Mouse (Mus musculus): ENCODE measurements around the gene Rnf157.
"Not testable (repeated sequence)": the region's sequence is repeated elsewhere in the genome, so short reads cannot be mapped to it uniquely, and the experiment has no call there.

Gene Rnf157

DNA sequence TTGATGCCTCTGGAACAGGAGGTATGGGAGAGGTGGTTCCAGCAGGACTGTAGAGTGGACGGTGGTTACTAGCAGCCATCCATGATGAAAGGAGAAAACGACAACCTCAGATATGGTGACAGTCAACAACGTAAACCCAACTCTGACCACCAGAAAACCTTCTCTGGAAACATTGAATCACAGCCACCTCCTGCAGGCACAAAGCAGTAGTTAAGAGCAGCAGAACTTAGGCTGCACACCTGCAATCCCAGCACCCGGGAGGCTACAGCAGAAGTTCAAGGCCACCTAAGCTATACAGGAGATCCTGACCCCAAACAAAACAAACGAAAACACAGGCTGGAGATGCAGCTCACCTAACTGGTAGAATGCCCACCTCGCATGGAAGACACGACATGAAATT is 32.1 kb downstream of the Rnf157 start:
- no peak for DNase-seq (ENCODE audit: low spot score)

DNA sequence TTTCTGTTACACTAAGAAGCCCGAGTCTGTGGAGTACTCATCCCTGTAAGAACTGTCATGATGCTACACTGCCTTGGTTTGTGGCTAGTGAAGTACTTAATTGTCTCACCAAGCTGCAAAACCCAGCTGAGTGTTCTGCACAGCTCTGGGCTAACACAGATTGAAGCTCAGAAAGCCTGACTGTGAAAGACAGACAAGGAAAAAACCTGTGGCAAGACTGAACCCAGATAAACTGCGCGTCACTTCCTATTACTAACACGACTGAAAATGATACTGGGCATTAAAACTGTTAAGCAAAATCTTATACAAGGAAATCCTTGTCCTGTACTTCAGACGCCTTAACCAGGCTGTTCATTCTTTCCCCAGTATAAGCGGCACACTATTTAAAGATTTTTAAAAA is 33.3 kb downstream of the Rnf157 start:
- DNase-seq (ENCODE audit: low spot score), result no peak

DNA sequence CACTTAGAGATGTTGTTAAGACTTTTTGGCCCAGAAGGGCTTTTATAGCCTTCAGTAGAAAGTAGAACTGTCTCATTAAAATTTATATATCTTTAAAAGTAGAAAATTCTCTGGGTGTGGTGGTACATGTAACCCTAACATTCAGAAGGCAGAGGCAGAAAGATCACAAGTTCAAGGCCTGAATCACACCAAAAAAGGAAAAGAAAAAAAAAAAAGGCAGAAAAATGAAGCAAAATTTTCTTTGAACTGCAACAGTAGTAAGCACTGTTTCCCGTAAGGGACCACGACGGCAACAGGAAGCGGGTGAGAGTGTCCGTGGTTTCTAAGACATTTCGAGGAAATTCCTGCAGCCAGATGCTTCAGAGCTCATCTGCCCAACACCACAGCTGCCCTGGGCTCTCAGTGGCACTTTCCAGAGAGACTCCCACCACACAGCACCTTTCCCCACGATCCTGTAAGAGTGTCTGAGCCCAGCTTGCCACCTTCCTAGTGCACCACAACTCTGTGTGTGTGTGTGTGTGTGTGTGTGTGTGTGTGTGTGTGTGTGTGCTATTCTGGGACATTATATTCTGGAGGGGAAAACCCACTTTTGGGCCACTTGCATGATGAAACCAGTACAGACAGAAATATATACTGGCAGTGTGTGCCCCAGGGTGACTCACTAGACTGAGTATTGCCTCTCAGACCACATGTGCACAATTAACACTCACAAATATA is 35.7 kb downstream of the Rnf157 start:
- no peak for DNase-seq (ENCODE audit: low spot score)

DNA sequence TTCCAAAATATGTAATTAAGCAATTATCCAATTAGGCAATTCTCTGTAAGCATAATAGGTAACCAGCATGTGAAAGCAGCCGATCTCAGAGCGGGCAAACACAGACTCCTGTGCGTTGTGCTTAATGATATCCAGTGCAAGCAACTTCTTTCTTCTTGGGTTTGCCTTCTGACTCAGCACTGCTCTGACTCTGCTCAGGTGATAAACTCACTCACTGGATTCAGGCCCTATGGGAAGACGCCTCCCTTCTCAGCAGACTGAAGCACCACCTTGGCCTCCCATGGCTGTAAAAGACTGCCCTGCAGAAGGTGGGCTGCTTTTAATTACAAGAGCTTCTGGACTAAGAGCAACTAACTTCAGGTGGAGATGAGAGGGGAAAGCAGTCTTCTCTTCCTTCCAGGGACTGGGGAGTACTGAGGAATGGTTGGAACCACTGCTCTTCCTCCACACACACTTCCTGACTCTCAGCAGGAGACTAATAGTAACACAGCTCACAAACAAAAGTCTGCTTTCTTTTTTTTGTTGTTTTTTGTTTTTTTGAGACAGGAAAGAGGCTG is 40.9 kb downstream of the Rnf157 start:
- no peak for DNase-seq (ENCODE audit: low spot score)

DNA sequence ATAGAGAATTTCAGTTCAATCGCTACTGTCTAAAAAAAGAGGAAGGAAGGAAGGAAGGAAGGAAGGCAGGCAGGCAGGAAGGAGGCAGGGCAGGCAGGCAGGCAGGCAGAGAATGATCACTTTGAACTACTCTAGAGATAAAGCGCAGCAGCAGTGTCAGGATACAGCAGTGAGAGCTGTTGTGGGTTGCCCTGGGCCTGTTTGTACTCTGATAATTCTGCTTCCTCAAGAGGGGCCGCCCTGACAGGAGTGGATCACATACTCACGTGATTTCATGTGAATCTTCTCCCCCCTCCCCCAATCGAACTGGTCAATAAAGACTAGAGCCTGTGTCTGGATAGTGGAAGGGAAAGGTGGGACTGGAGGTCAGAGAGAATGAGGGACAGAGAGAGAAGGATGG is 43.2 kb downstream of the Rnf157 start:
- DNase-seq (ENCODE audit: low spot score), result no peak

DNA sequence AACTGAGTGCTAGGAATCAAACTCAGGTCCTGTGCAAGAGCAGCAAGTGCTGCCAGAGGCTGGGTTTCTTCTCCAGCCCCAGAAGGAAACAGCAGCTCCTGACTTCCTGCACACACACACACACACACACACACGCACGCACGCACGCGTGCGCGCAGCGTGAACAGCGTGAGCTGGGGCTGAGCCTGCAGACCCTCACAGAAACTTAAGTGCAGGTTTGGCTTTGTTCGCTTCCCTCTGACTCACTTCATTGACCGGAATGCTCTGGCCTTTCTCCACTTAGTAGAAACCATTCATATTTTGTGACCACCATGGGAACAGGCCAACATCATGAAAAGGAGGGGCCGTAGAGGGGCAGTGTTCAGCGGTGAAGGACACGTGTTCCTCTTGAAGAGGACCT is 43.8 kb downstream of the Rnf157 start:
- DNase-seq (ENCODE audit: low spot score), result no peak

DNA sequence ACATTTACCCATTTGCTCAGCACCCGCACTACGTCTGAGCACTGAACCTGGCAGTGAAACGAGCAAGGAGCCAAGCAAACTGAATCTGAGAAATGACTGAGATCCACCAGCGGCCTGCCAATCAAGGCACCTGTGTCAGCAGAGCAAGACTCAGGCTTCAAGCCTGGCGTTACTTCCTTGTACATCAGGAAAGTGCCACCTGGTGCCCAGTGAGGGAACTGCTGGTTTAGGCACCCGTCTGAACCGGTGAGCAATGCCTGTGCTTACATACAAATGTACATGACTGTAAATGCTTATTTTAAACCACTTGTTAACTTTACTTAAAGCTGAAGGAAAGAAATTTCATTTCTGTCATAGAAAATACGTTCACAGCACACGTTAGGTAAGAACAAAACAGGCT is 44.7 kb downstream of the Rnf157 start:
- DNase-seq (ENCODE audit: low spot score), result peak; percentile 55

DNA sequence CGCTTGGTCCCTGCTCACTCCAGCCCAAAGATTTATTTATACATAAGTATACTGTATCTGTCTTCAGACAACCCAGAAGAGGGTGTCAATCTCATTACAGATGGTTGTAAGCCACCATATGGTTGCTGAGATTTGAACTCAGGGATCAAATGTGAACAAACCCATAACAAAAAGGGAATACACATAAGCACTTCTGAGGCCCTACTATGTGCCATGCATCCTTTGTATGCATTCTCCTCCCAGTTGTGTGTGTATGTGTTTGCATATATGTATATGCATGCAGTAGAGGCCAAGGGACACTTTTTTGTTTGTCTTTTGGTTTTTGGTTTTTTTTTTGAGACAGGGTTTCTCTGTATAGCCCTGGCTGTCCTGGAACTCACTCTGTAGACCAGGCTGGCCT is 46.2 kb downstream of the Rnf157 start:
- DNase-seq (ENCODE audit: low spot score), result no peak

DNA sequence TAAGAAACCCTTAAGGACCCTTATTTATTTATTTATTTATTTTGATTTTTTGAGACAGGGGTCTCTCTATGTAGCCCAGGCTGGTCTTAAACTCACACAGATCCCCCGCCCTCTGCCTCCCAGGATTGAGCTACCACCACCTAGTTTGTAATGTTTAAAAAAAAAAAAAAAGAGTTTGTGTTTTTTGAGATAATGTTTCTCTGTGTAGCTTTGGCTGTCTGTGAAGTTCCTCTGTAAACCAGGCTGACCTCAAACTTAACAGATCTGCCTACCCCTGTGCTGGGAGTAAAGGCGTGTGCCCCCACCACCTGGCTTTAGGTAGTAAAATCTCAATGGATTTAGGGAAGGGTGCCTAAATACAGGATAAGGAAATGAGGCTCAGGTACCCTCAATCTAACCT is 46.7 kb downstream of the Rnf157 start:
- no peak for DNase-seq (ENCODE audit: low spot score)

DNA sequence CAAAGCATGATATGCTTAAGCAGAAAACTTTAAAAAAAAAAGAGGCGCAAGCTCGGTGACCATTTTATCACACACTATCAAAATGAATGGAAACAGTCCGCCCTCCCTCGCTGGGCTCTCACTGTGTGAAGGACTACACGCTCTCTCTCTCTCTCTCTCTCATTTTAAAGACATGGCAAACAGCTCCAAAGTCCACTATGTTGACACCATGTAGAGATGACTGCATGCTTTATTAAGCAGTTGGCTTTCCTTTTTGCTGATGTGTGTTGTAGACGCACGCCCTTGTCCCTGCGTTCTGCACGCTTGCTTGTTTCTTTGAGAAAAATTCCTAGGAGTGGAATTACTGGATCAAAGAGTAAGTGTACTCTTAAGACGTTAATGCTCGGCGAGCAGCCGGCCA is 47.4 kb downstream of the Rnf157 start:
- DNase-seq (ENCODE audit: low spot score), result no peak

DNA sequence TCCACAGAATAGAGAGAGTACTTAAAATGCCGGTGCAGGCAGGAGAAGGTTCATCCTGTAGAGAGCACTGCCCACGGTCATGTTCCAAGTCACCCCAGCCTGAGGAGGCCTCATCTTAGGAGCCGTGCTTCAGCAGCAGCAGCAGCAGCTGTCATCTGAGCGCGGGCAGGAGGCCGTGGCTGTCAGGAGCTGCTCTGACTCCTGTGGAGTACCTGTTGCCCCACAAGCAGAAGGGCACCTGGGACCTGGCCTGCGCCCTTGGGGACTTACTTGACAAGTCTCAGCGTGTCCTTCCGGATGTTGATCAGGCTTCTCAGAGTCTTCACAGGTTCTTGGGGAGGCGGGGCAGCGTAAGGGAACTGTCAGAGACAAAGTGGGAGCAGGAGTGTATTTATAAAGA is 50.8 kb downstream of the Rnf157 start:
- no peak for DNase-seq (ENCODE audit: low spot score)

DNA sequence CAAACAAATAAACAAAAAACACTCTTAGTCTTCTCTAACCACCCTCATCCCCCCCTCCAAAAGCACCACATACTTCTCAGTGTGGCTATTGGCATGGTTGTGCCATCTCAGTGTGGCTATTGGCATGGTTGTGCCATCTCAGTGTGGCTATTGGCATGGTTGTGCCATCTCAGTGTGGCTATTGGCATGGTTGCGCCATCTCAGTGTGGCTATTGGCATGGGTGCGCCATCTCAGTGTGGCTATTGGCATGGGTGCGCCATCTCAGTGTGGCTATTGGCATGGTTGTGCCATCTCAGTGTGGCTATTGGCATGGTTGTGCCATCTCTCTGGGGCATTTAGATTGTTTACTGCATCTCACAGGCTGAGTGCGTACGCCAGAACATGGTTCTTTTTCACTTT is 51.9 kb downstream of the Rnf157 start:
- not testable (repeated sequence) for DNase-seq (ENCODE audit: low spot score)

DNA sequence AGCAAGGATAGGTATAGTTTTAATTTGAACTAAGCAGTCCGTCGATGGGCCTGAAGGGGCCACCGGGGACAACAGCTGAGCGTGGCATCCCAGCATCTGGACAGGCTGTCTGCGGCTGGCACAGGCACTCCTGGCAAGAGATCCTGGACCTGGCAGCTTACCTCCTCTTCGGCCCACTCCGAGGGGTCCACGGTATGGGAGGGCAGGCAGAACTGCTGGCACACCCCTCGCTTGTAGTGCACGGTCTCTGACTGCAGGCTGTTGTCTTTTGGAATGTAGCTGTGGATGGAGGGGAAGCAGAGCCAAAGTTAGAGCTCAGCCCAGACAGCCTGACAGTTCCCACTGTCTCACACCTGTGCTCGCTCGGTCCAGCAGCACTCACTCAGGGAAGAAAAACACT is 53.2 kb downstream of the Rnf157 start:
- no peak for DNase-seq (ENCODE audit: low spot score)

DNA sequence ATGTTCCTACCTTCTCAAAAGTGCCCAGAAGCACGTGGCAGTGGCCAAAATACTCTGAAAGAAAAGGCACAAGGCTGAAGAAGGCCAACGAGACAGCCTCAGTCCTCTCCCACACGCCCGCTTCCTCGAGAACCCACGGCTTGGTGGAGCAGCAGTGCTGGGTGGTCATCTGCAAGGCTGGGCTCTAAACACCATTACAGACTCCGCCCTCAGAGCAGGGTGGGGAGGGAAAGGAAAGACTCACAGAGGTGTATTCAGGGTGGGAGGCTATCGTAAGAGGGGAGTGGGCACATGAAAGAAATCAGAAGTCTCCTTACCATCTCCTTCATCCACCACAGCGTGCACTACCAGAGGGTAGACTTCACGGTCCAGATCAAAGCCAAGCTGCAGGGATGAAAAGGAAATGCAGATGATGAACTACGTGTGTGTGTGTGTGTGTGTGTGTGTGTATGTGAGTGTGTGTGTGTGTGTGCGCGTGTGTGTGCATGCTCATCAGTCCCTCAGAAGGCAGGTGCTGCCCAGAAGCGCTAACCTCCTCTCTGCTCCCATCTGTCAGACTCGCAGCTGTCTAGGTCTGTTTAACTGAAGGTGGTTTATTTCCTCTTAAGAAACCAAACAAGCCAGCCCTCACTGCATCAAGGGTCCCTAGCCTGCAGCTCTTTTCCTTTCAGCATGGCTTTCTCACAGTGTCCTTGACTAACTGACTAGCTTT is 53.8 kb downstream of the Rnf157 start:
- DNase-seq (ENCODE audit: low spot score), result no peak

DNA sequence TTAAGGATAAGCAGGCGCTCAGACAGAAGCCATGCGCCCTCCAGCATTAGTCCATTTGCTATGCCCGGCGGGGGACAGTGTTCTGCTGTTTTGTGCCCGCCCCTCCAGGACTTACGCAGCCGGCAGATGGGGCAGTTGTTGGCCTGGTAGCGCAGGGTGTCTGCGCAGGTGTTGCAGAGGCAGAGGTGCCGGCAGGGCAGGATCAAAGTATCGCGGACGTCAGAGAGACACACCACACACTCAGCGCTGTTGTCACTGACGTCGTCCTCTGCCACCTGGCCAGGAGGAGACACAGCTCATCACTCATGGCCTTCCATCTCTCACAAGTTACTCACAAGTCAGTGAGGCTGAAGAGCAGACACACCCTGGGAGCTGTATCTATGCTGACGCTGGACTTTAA is 58.3 kb downstream of the Rnf157 start:
- no peak for DNase-seq (ENCODE audit: low spot score)

DNA sequence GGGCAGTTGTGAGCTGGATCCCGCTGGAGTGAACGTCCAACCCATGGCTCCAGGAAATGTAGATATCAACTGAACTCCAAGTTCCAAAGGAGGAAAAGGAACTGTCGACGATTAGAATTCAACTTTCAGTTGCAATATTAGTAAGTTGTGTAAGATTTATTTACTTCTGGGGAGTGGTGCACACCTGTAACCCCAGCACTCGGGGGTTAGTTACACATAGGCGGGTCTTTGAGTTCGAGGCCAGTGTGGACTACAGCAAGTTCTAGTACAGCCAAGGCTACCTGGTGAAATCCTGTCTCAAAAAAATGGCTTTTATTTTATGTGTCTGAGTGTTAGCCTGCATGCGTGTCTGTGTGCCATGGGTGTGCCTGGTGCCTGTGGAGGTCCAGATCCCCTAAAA is 59.3 kb downstream of the Rnf157 start:
- DNase-seq (ENCODE audit: low spot score), result no peak

DNA sequence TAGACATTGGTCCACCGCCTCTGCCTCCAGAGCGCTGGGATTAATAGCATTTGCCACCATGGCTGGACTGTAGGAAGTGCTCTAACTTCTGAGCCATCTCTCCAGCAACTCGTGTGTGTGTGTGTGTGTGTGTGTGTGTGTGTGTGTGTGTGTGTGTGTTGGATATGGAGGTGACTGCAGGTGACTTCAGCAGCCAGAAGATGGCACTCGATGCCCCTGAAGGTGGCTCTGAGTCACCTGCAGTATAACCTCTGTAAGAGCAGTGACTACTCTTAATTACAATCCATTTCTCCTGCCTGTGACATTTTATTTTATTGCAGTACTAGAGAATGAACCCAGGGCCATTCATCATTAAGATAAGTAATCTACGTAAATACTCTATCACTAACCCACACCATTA is 61.5 kb downstream of the Rnf157 start:
- no peak for DNase-seq (ENCODE audit: low spot score)

DNA sequence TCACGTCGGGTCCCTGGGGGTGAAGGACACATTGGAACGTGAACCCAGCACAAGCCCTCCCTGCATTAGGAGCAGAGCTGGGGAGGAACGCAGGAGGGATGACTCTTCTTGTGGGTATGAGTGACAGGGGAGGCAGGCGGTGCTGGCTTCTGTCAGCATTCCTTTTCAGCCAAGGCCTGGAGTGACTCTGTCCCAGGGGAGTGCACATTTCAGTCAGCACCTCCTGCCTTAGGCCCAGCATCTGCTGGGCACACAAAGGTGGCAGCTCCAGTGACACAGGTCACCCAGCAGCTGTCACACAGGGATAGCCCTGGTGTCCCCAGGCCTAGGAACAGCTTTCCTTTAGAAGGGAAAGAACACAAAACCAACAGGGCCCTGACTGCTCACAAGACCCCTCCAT is 64.9 kb downstream of the Rnf157 start:
- DNase-seq (ENCODE audit: low spot score), result no peak

DNA sequence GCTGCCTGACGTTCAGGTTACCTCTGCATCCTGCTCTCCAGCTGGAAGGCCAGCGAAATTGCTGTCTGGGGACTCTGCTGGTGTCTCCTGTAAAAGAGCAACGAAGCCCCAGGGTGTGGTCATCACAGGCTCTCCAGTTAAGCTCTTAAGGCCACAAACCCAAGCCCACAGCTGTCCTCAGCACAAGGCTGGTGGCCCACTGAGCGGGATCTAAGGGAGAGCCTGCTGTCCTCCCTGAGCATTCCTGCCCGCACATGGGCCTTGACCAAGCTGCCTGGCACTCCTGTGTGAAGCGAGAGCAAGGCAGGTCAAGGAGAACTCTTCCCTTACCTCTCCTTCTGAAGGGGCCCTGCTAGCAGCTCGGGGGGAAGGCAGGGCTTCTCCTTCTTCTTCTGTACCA is 65.8 kb downstream of the Rnf157 start:
- no peak for DNase-seq (ENCODE audit: low spot score)

DNA sequence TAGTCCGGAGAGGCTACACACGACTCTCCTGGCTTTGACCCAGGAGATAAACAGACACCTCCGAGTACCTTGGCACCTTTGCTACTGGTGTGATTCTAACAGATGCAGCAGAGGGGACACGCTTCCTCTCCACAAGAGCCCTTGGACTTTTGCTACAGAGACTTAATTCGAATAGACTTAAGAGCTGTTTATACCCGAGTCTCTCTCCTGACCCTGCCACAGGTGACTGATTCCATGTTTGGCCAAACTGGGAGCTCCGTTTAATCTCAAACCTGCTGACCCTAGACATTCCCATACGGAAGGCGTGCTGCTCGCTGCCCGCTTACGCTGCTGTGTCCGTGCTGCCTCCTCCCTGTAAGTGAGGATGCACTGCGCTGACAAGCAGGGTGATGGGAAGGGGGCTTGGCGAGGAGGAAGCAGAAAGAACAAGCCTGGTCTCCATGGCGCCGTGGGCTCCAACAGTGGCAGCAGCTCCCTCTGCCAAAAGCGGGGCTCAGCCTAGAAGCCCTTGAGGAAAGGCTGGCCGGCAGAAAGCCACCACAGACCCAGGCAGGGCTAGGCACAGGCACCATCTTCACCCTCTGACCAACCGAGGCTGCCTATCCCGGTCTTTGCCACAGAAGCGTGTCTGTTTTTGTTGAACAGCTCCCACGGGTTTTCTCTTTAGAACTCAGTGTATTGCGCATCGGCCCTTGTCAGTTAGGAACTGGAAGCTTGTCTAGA is 70.6 kb downstream of the Rnf157 start:
- DNase-seq (ENCODE audit: low spot score), result no peak

DNA sequence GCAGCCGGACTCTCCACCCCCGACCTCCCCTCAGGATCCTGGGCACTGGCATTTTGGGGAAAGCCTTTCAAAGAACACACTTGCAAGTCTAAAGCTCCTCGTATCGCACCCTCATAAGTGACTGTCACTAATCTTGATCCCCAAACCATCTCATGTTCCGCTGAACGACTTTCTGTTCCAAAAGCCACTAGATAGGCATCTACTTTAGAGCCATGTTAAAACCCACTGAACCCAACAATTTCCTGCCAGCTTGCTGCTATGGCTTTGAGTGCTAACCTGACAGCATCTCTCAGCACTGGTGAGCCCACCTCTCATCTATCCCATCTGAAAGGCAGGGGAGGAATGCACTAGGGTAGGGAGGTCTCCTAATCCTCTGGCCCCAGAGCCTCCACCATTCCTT is 75.3 kb downstream of the Rnf157 start:
- no peak for DNase-seq (ENCODE audit: low spot score)

DNA sequence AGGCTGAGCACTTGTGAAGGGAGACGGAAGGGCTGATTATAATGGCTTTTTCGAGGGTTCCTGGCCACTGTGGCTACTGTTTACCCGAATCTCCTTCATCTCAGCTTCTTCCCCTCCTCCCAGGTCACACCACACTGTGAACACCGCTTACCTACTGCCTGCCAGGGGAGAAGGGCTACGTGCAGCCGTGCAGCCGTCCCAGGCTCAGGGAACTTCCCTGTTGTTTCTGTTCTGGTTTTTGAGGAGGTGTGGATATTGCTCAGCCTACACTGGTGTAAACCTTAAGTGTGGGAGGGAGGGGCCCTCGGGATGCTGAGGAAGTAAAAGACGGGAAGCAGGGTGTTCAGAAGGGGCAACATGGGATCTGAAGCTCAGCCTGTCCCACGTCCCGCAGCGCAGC is 75.8 kb downstream of the Rnf157 start:
- no peak for DNase-seq (ENCODE audit: low spot score)

DNA sequence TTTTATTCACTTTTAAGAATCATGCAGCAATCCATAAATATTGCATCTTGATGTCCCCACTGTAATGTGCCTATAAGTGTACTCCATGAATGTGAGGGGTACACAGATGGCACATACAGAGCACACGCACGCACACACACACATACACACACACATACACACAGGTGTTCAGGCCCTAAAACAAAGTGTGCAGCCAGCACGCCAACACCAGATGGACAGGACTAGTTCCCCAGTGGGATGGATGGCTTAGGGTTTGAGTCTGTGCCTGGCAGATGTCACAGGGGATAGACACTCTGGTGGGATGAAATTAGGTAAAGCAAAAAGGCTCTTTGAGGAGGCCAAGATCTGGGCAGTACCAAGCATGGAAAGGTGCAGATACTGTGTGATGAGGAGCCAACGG is 76.4 kb downstream of the Rnf157 start:
- no peak for DNase-seq (ENCODE audit: low spot score)

All from left cerebral cortex, adult 11 months (tissue).